Mouse (Mus musculus): ENCODE results near the gene 4932438H23Rik. TPM values are rescaled to one million over a fixed set of nuclear protein-coding genes. Genes with fewer than 3 reads are reported as not detected.

The 4932438H23Rik gene
- polyA plus RNA-seq, 1 experiment: 0.02 TPM

- TF ChIP-seq MYOD1 (IDR thresholded peaks at IDR 0.05; ENCODE audit: control insufficient read depth, insufficient read length, low read depth): no peak
- Histone ChIP-seq H3K27me3 (ENCODE audit: control insufficient read depth, insufficient read depth, insufficient read length) (peaks cover 15% of the 10 kb centered on the region), H3K79me2 (ENCODE audit: control insufficient read depth, insufficient read depth) (no peaks in the 10 kb centered on the region), H3K4me3 (ENCODE audit: insufficient read depth, poor library complexity, severe bottlenecking) (no peak overlapping the region), H3ac (ENCODE audit: control insufficient read depth, insufficient read length, low read depth) (no peak overlapping the region), H3K36me3 (ENCODE audit: control insufficient read depth, insufficient read depth) (no peaks in the 10 kb centered on the region), H3K79me3 (ENCODE audit: low read depth) (no peaks in the 10 kb centered on the region)
Observed at GRCm38 (mm10) chr16:91126734-91127524, 32.0 kb upstream of the 4932438H23Rik start.

- Histone ChIP-seq H3K79me3 (ENCODE audit: low read depth) (no peaks in the 10 kb centered on the region), H3K27me3 (ENCODE audit: control insufficient read depth, insufficient read depth, insufficient read length) (peaks cover 15% of the 10 kb centered on the region), H3K4me3 (ENCODE audit: insufficient read depth, poor library complexity, severe bottlenecking) (no peak overlapping the region), H3ac (ENCODE audit: control insufficient read depth, insufficient read length, low read depth) (no peak overlapping the region), H3K36me3 (ENCODE audit: control insufficient read depth, insufficient read depth) (no peaks in the 10 kb centered on the region), H3K79me2 (ENCODE audit: control insufficient read depth, insufficient read depth) (no peaks in the 10 kb centered on the region)
- TF ChIP-seq CEBPB (IDR thresholded peaks at IDR 0.05; ENCODE audit: low read depth): no peak
- TF ChIP-seq USF1 (IDR thresholded peaks at IDR 0.05; ENCODE audit: low read depth): no peak
- no peak for TF ChIP-seq FOSL1 (IDR thresholded peaks at IDR 0.05; ENCODE audit: insufficient read depth, low read length, poor library complexity, severe bottlenecking)
- no peak for TF ChIP-seq MAX (IDR thresholded peaks at IDR 0.05)
- no peak for TF ChIP-seq MYOG (IDR thresholded peaks at IDR 0.05; ENCODE audit: control insufficient read depth, extremely low read depth, insufficient read length)
- no peak for TF ChIP-seq CTCF (IDR thresholded peaks at IDR 0.05; ENCODE audit: control insufficient read depth, insufficient read depth, insufficient read length)
- no peak for TF ChIP-seq MYOD1 (IDR thresholded peaks at IDR 0.05; ENCODE audit: control insufficient read depth, insufficient read length, low read depth)
Observed at GRCm38 (mm10) chr16:91124256-91124655, 29.3 kb upstream of the 4932438H23Rik start.

- H3K36me3 ChIP-seq (ENCODE audit: control insufficient read depth, insufficient read depth): no peaks in the 10 kb centered on the region
- no peaks in the 10 kb centered on the region for H3K79me3 ChIP-seq (ENCODE audit: low read depth)
- no peak overlapping the region for H3K4me3 ChIP-seq (ENCODE audit: insufficient read depth, poor library complexity, severe bottlenecking)
- no peak for TF ChIP-seq FOSL1 (IDR thresholded peaks at IDR 0.05; ENCODE audit: insufficient read depth, low read length, poor library complexity, severe bottlenecking)
- H3K27me3 ChIP-seq (ENCODE audit: control insufficient read depth, insufficient read depth, insufficient read length): peaks cover 15% of the 10 kb centered on the region
- no peaks in the 10 kb centered on the region for H3K79me2 ChIP-seq (ENCODE audit: control insufficient read depth, insufficient read depth)
- no peak overlapping the region for H3ac ChIP-seq (ENCODE audit: control insufficient read depth, insufficient read length, low read depth)
Observed at GRCm38 (mm10) chr16:91123821-91124220, 28.9 kb upstream of the 4932438H23Rik start.

GRCm38 (mm10) chr16:91119879-91120278, 25.0 kb upstream of the 4932438H23Rik start:
- peaks cover 8% of the 10 kb centered on the region for H3K27me3 ChIP-seq (ENCODE audit: control insufficient read depth, insufficient read depth, insufficient read length)

GRCm38 (mm10) chr16:91116696-91117095, 21.8 kb upstream of the 4932438H23Rik start:
- Histone ChIP-seq H3K79me2 (ENCODE audit: control insufficient read depth, insufficient read depth) (no peaks in the 10 kb centered on the region), H3K4me3 (ENCODE audit: insufficient read depth, poor library complexity, severe bottlenecking) (no peak overlapping the region), H3K36me3 (ENCODE audit: control insufficient read depth, insufficient read depth) (no peaks in the 10 kb centered on the region), H3K79me3 (ENCODE audit: low read depth) (no peaks in the 10 kb centered on the region), H3K27me3 (ENCODE audit: control insufficient read depth, insufficient read depth, insufficient read length) (peaks cover 7% of the 10 kb centered on the region), H3ac (ENCODE audit: control insufficient read depth, insufficient read length, low read depth) (no peak overlapping the region)
- TF ChIP-seq USF1 (IDR thresholded peaks at IDR 0.05; ENCODE audit: low read depth) (no peak), CTCF (IDR thresholded peaks at IDR 0.05; ENCODE audit: control insufficient read depth, insufficient read depth, insufficient read length) (no peak), FOSL1 (IDR thresholded peaks at IDR 0.05; ENCODE audit: insufficient read depth, low read length, poor library complexity, severe bottlenecking) (no peak), CEBPB (IDR thresholded peaks at IDR 0.05; ENCODE audit: low read depth) (no peak), MYOD1 (IDR thresholded peaks at IDR 0.05; ENCODE audit: control insufficient read depth, insufficient read length, low read depth) (no peak), MAX (IDR thresholded peaks at IDR 0.05) (no peak), MYOG (IDR thresholded peaks at IDR 0.05; ENCODE audit: control insufficient read depth, extremely low read depth, insufficient read length) (no peak)

More at GRCm38 (mm10) chr16:91119879-91120278, 25.0 kb upstream of the 4932438H23Rik start:
- Histone ChIP-seq H3ac (ENCODE audit: control insufficient read depth, insufficient read length, low read depth) (no peak overlapping the region), H3K79me2 (ENCODE audit: control insufficient read depth, insufficient read depth) (no peaks in the 10 kb centered on the region), H3K36me3 (ENCODE audit: control insufficient read depth, insufficient read depth) (no peaks in the 10 kb centered on the region), H3K79me3 (ENCODE audit: low read depth) (no peaks in the 10 kb centered on the region), H3K4me3 (ENCODE audit: insufficient read depth, poor library complexity, severe bottlenecking) (no peak overlapping the region)
- no peak for TF ChIP-seq FOSL1 (IDR thresholded peaks at IDR 0.05; ENCODE audit: insufficient read depth, low read length, poor library complexity, severe bottlenecking)

GRCm38 (mm10) chr16:91116006-91116405, 21.1 kb upstream of the 4932438H23Rik start:
- peaks cover 7% of the 10 kb centered on the region for H3K27me3 ChIP-seq (ENCODE audit: control insufficient read depth, insufficient read depth, insufficient read length)
- no peaks in the 10 kb centered on the region for H3K79me3 ChIP-seq (ENCODE audit: low read depth)
- no peaks in the 10 kb centered on the region for H3K79me2 ChIP-seq (ENCODE audit: control insufficient read depth, insufficient read depth)
- no peak for TF ChIP-seq CTCF (IDR thresholded peaks at IDR 0.05; ENCODE audit: control insufficient read depth, insufficient read depth, insufficient read length)
- TF ChIP-seq MYOD1 (IDR thresholded peaks at IDR 0.05; ENCODE audit: control insufficient read depth, insufficient read length, low read depth): no peak
- TF ChIP-seq MYOG (IDR thresholded peaks at IDR 0.05; ENCODE audit: control insufficient read depth, extremely low read depth, insufficient read length): no peak
- no peak for TF ChIP-seq MAX (IDR thresholded peaks at IDR 0.05)
- TF ChIP-seq CEBPB (IDR thresholded peaks at IDR 0.05; ENCODE audit: low read depth): no peak
- TF ChIP-seq FOSL1 (IDR thresholded peaks at IDR 0.05; ENCODE audit: insufficient read depth, low read length, poor library complexity, severe bottlenecking): no peak
- TF ChIP-seq USF1 (IDR thresholded peaks at IDR 0.05; ENCODE audit: low read depth): no peak
- no peaks in the 10 kb centered on the region for H3K36me3 ChIP-seq (ENCODE audit: control insufficient read depth, insufficient read depth)
- no peak overlapping the region for H3K4me3 ChIP-seq (ENCODE audit: insufficient read depth, poor library complexity, severe bottlenecking)
- no peak overlapping the region for H3ac ChIP-seq (ENCODE audit: control insufficient read depth, insufficient read length, low read depth)
